Mouse (Mus musculus) forebrain, embryonic 12.5 days (tissue): ENCODE results near the gene Col28a1. TPM values are rescaled to one million over a fixed set of nuclear protein-coding genes. Genes with fewer than 3 reads are reported as not detected.

Experiments
- ATAC-seq: fragments of 200-750 bp; cut with Nextera tagmentation; 2 replicates; pipeline ENCODE4 v1.8.0; 2017; ENCODE audit warnings: moderate TSS enrichment; ENCODE audit not compliant: low FRiP score
- H3K27ac ChIP-seq: fragments of 300-500 bp; sonication (generic); 2 replicates; pipeline ENCODE4 v1.5.1; 2016; ENCODE audit warnings: mild to moderate bottlenecking
- H3K27me3 ChIP-seq: fragments of 300-500 bp; sonication (generic); 2 replicates; pipeline ENCODE4 v1.6.1; 2016; ENCODE audit warnings: mild to moderate bottlenecking
- H3K36me3 ChIP-seq: fragments of 300-500 bp; sonication (generic); replicated peaks from 2 replicates; pipeline ENCODE4 v1.6.1; 2016; ENCODE audit warnings: mild to moderate bottlenecking
- H3K4me1 ChIP-seq: fragments of 300-500 bp; sonication (generic); 2 replicates; pipeline ENCODE4 v1.6.1; 2016
- H3K4me2 ChIP-seq: fragments of 300-500 bp; sonication (generic); 2 replicates; pipeline ENCODE4 v1.6.1; 2016; ENCODE audit warnings: mild to moderate bottlenecking, moderate library complexity
- H3K4me3 ChIP-seq: fragments of 300-500 bp; sonication (generic); replicated peaks from 2 replicates; pipeline ENCODE4 v1.5.1; 2016; ENCODE audit warnings: mild to moderate bottlenecking
- H3K9ac ChIP-seq: fragments of 300-500 bp; sonication (generic); 2 replicates; pipeline ENCODE4 v1.6.1; 2016; ENCODE audit warnings: mild to moderate bottlenecking
- H3K9me3 ChIP-seq: fragments of 300-500 bp; sonication (generic); 2 replicates; pipeline ENCODE4 v1.6.1; 2016
- WGBS: fragments of 180-500 bp; shearing (Covaris S2); methylation state at CpG from one replicate; pipeline ENCODE4 v1.1.7; 2016; 5-methylcytosine and 5-hydroxymethylcytosine counted together
- polyA plus RNA-seq: library from polyadenylated mRNA; unstranded; fragments of >200 nt; fragmentation: Nextera tagmentation; extraction: Ambion mirVana; gene quantifications from 2 replicates; pipeline ENCODE4 v1.2.1, GENCODE M21; 2016

Col28a1 gene
- polyA plus RNA-seq, 1 experiment from 2014 or later, result not detected

- no peak for ATAC-seq
Measured at GRCm38 (mm10) chr6:8172101-8172500, 20.3 kb downstream of the Col28a1 start.

GRCm38 (mm10) chr6:8164741-8165140, 27.7 kb downstream of the Col28a1 start:
- no peak overlapping the region for H3K4me3 ChIP-seq

More at GRCm38 (mm10) chr6:8172101-8172500, 20.3 kb downstream of the Col28a1 start:
- H3K27me3 ChIP-seq, result no peaks in the 10 kb centered on the region
- no peaks in the 10 kb centered on the region for H3K36me3 ChIP-seq
- H3K4me2 ChIP-seq, result no peak overlapping the region
- no peak overlapping the region for H3K27ac ChIP-seq
- H3K4me3 ChIP-seq, result no peak overlapping the region
- H3K9ac ChIP-seq, result no peak overlapping the region
- H3K4me1 ChIP-seq, result no peaks in the 10 kb centered on the region
- H3K9me3 ChIP-seq, result no peaks in the 10 kb centered on the region
- 76% methylated on average over 1 of the region's 1 CpGs for WGBS

GRCm38 (mm10) chr6:8160001-8160400, 32.4 kb downstream of the Col28a1 start:
- H3K9me3 ChIP-seq, result no peaks in the 10 kb centered on the region
- ATAC-seq, result no peak
- H3K9ac ChIP-seq, result no peak overlapping the region
- H3K4me3 ChIP-seq, result no peak overlapping the region
- no peaks in the 10 kb centered on the region for H3K36me3 ChIP-seq
- no peak overlapping the region for H3K27ac ChIP-seq
- no peaks in the 10 kb centered on the region for H3K4me1 ChIP-seq
- H3K4me2 ChIP-seq, result no peak overlapping the region
- no peaks in the 10 kb centered on the region for H3K27me3 ChIP-seq
- 65% methylated on average over 2 of the region's 2 CpGs for WGBS

More at GRCm38 (mm10) chr6:8164741-8165140, 27.7 kb downstream of the Col28a1 start:
- Histone ChIP-seq H3K4me1 (no peaks in the 10 kb centered on the region), H3K9me3 (no peaks in the 10 kb centered on the region), H3K36me3 (no peaks in the 10 kb centered on the region), H3K9ac (no peak overlapping the region), H3K4me2 (no peak overlapping the region), H3K27me3 (no peaks in the 10 kb centered on the region), H3K27ac (no peak overlapping the region)
- 67% methylated on average over 1 of the region's 1 CpGs for WGBS
- no peak for ATAC-seq

GRCm38 (mm10) chr6:8157121-8157520, 35.3 kb downstream of the Col28a1 start:
- H3K4me2 ChIP-seq, result no peak overlapping the region
- peaks cover 3% of the 10 kb centered on the region; the same call in 1 of the 2 replicates for H3K4me1 ChIP-seq
- H3K36me3 ChIP-seq, result no peaks in the 10 kb centered on the region
- H3K27ac ChIP-seq, result no peak overlapping the region
- H3K4me3 ChIP-seq, result no peak overlapping the region
- H3K27me3 ChIP-seq, result no peaks in the 10 kb centered on the region
- ATAC-seq, result no peak
- no peak overlapping the region for H3K9ac ChIP-seq
- no peaks in the 10 kb centered on the region for H3K9me3 ChIP-seq

GRCm38 (mm10) chr6:8152551-8153361, 39.7 kb downstream of the Col28a1 start:
- Histone ChIP-seq H3K4me3 (no peak overlapping the region), H3K27ac (no peak overlapping the region), H3K27me3 (no peaks in the 10 kb centered on the region), H3K9me3 (no peaks in the 10 kb centered on the region), H3K9ac (no peak overlapping the region), H3K4me2 (no peak overlapping the region), H3K4me1 (peaks cover 3% of the 10 kb centered on the region; the same call in 1 of the 2 replicates), H3K36me3 (no peaks in the 10 kb centered on the region)
- ATAC-seq, result peak; percentile 58
- WGBS, result 59% methylated on average over 10 of the region's 10 CpGs

GRCm38 (mm10) chr6:8148916-8149315, 43.5 kb downstream of the Col28a1 start:
- ATAC-seq, result no peak
- H3K4me2 ChIP-seq, result no peak overlapping the region
- H3K27ac ChIP-seq, result no peak overlapping the region
- H3K9ac ChIP-seq, result no peak overlapping the region
- peaks cover 3% of the 10 kb centered on the region; the same call in 1 of the 2 replicates for H3K4me1 ChIP-seq
- H3K36me3 ChIP-seq, result no peaks in the 10 kb centered on the region
- H3K27me3 ChIP-seq, result no peaks in the 10 kb centered on the region
- 64% methylated on average over 2 of the region's 2 CpGs for WGBS
- H3K4me3 ChIP-seq, result no peak overlapping the region
- H3K9me3 ChIP-seq, result no peaks in the 10 kb centered on the region

- Histone ChIP-seq H3K4me2 (no peak overlapping the region), H3K9ac (no peak overlapping the region), H3K4me1 (no peaks in the 10 kb centered on the region), H3K9me3 (no peaks in the 10 kb centered on the region), H3K4me3 (no peak overlapping the region), H3K36me3 (no peaks in the 10 kb centered on the region), H3K27ac (no peak overlapping the region), H3K27me3 (no peaks in the 10 kb centered on the region)
- WGBS, result 53% methylated on average over 1 of the region's 1 CpGs
- no peak for ATAC-seq
Measured at GRCm38 (mm10) chr6:8141881-8142280, 50.5 kb downstream of the Col28a1 start.

GRCm38 (mm10) chr6:8130149-8130548, 62.3 kb downstream of the Col28a1 start:
- Histone ChIP-seq H3K4me3 (no peak overlapping the region), H3K9ac (no peak overlapping the region), H3K27me3 (no peaks in the 10 kb centered on the region), H3K36me3 (no peaks in the 10 kb centered on the region), H3K27ac (no peak overlapping the region), H3K4me2 (no peak overlapping the region), H3K9me3 (no peaks in the 10 kb centered on the region), H3K4me1 (no peaks in the 10 kb centered on the region; the same call in 1 of the 2 replicates)
- WGBS, result 73% methylated on average over 7 of the region's 7 CpGs
- no peak for ATAC-seq

GRCm38 (mm10) chr6:8128164-8128563, 64.3 kb downstream of the Col28a1 start:
- Histone ChIP-seq H3K4me2 (no peak overlapping the region), H3K4me3 (no peak overlapping the region), H3K4me1 (no peaks in the 10 kb centered on the region; the same call in 1 of the 2 replicates), H3K9me3 (no peaks in the 10 kb centered on the region), H3K27ac (no peak overlapping the region), H3K9ac (no peak overlapping the region), H3K36me3 (no peaks in the 10 kb centered on the region), H3K27me3 (no peaks in the 10 kb centered on the region)
- 93% methylated on average over 1 of the region's 1 CpGs for WGBS
- ATAC-seq, result no peak

GRCm38 (mm10) chr6:8126545-8126944, 65.9 kb downstream of the Col28a1 start:
- H3K9ac ChIP-seq, result no peak overlapping the region
- H3K27ac ChIP-seq, result no peak overlapping the region
- H3K4me2 ChIP-seq, result no peak overlapping the region
- no peaks in the 10 kb centered on the region for H3K9me3 ChIP-seq
- H3K4me1 ChIP-seq, result no peaks in the 10 kb centered on the region; the same call in 1 of the 2 replicates
- no peaks in the 10 kb centered on the region for H3K27me3 ChIP-seq
- no peak for ATAC-seq
- no peaks in the 10 kb centered on the region for H3K36me3 ChIP-seq
- H3K4me3 ChIP-seq, result no peak overlapping the region
- WGBS, result 30% methylated on average over 3 of the region's 3 CpGs

GRCm38 (mm10) chr6:8119116-8119515, 73.3 kb downstream of the Col28a1 start:
- H3K4me2 ChIP-seq, result no peak overlapping the region
- H3K4me1 ChIP-seq, result no peaks in the 10 kb centered on the region
- H3K9me3 ChIP-seq, result no peaks in the 10 kb centered on the region
- no peaks in the 10 kb centered on the region for H3K36me3 ChIP-seq
- H3K27ac ChIP-seq, result no peak overlapping the region
- H3K9ac ChIP-seq, result no peak overlapping the region
- ATAC-seq, result no peak
- 45% methylated on average over 2 of the region's 2 CpGs for WGBS
- no peak overlapping the region for H3K4me3 ChIP-seq
- H3K27me3 ChIP-seq, result no peaks in the 10 kb centered on the region

- no peak for ATAC-seq
- no peaks in the 10 kb centered on the region for H3K9me3 ChIP-seq
Measured at GRCm38 (mm10) chr6:8118577-8118976, 73.8 kb downstream of the Col28a1 start.

More at GRCm38 (mm10) chr6:8118577-8118976, 73.8 kb downstream of the Col28a1 start:
- Histone ChIP-seq H3K36me3 (no peaks in the 10 kb centered on the region), H3K4me3 (no peak overlapping the region), H3K27ac (no peak overlapping the region), H3K4me2 (no peak overlapping the region), H3K9ac (no peak overlapping the region), H3K4me1 (no peaks in the 10 kb centered on the region), H3K27me3 (no peaks in the 10 kb centered on the region)
- 88% methylated on average over 2 of the region's 2 CpGs for WGBS
